In the genomic region with DNA sequence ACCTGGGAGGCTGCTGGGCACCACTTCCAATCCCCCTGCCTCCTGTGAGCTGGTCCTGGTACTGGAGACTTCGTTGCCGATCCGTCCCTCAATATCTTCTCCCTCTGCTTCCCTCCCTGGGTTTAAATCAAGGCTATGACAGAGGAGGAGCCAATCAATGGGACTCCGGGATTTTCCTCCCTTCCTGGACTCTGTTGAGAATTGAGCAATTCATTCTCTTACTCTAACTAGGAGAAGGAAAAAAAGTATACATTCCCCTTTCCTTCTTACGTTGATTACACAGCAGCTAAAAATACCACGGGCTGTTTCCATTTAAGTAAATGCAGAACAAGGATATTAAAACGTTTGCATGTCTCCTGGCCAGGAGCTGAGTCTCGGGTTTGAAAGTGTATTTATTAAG, we compare ENCODE assay signal across 15 mouse cellular contexts. TPM values are rescaled to one million over a fixed set of nuclear protein-coding genes. Genes with fewer than 3 reads are reported as not detected.
"Had no signal": no experiment of that assay in that cellular context is flagged by ENCODE, and none has a peak within 500 bp of the region (broad histone marks: within the 10 kb centered on the region; RNA-seq: fewer than 3 reads in every experiment).

Gene Tnn, minus strand, starts transcription at position 101 of the 400 bp plus-strand sequence.

- ATAC-seq: liver, embryonic 12.5 days had no signal

- DNase-seq: kidney, adult 9 months; kidney, postnatal 4 days; lung, embryonic 14.5 days; lung, postnatal 10 days; lung, postnatal 4 days; midbrain, embryonic 14.5 days; right cerebral cortex, postnatal 14 days; thymus, postnatal 14 days had no signal

- H3K9ac ChIP-seq: limb, embryonic 13.5 days; liver, embryonic 12.5 days; lung, embryonic 14.5 days had no signal

- H3K27ac ChIP-seq: kidney, postnatal 0 days; layer of hippocampus, adult 2 months; limb, embryonic 13.5 days; liver, embryonic 12.5 days; midbrain, embryonic 10.5 days had no signal

- H3K4me1 ChIP-seq: liver, embryonic 12.5 days had no signal

- H3K27me3 ChIP-seq: limb, embryonic 13.5 days; liver, embryonic 12.5 days had no signal

- H3K36me3 ChIP-seq: limb, embryonic 13.5 days; liver, embryonic 12.5 days; midbrain, embryonic 10.5 days had no signal

- H3K4me3 ChIP-seq: layer of hippocampus, adult 2 months; limb, embryonic 13.5 days; liver, embryonic 12.5 days; midbrain, embryonic 10.5 days; myocyte had no signal

- H3K9me3 ChIP-seq: limb, embryonic 13.5 days; liver, embryonic 12.5 days; midbrain, embryonic 10.5 days had no signal

- H3K4me2 ChIP-seq: limb, embryonic 13.5 days; liver, embryonic 12.5 days; lung, embryonic 14.5 days had no signal

RNA-seq across cellular contexts. Expression of gene Tnn, which starts in this region (rescaled TPM):
- total RNA-seq: megakaryocyte, adult 5-6 weeks had no signal
- polyA plus RNA-seq: midbrain, embryonic 10.5 days; myocyte had no signal
